Mouse (Mus musculus) neural tube, embryonic 15.5 days (tissue): ENCODE results near the gene Spats1. TPM values are rescaled to one million over a fixed set of nuclear protein-coding genes. Genes with fewer than 3 reads are reported as not detected.

Source experiments
- ATAC-seq: fragments of 200-750 bp; cut with Nextera tagmentation; 2 replicates; pipeline ENCODE4 v1.8.0; 2017; ENCODE audit warnings: mild to moderate bottlenecking, moderate TSS enrichment, moderate library complexity; ENCODE audit not compliant: low FRiP score
- H3K27ac ChIP-seq: fragments of 300-500 bp; sonication (generic); replicated peaks from 2 replicates; pipeline ENCODE4 v1.5.1; 2015; ENCODE audit warnings: mild to moderate bottlenecking, inconsistent platforms
- H3K27me3 ChIP-seq: fragments of 300-500 bp; sonication (generic); replicated peaks from 2 replicates; pipeline ENCODE4 v1.6.1; 2015; ENCODE audit warnings: inconsistent platforms
- H3K36me3 ChIP-seq: fragments of 300-500 bp; sonication (generic); 2 replicates; pipeline ENCODE4 v1.6.1; 2015; ENCODE audit warnings: inconsistent platforms
- H3K4me1 ChIP-seq: fragments of 300-500 bp; sonication (generic); 2 replicates; pipeline ENCODE4 v1.6.1; 2015; ENCODE audit warnings: inconsistent platforms
- H3K4me2 ChIP-seq: fragments of 300-500 bp; sonication (generic); 2 replicates; pipeline ENCODE4 v1.6.1; 2015; ENCODE audit warnings: inconsistent platforms, mild to moderate bottlenecking, moderate library complexity
- H3K4me3 ChIP-seq: fragments of 300-500 bp; sonication (generic); replicated peaks from 2 replicates; pipeline ENCODE4 v1.5.1; 2015; ENCODE audit warnings: mild to moderate bottlenecking, inconsistent platforms
- H3K9ac ChIP-seq: fragments of 300-500 bp; sonication (generic); replicated peaks from 2 replicates; pipeline ENCODE4 v1.6.1; 2015; ENCODE audit warnings: mild to moderate bottlenecking, inconsistent platforms
- H3K9me3 ChIP-seq: fragments of 300-500 bp; sonication (generic); replicated peaks from 2 replicates; pipeline ENCODE4 v1.6.1; 2016; ENCODE audit warnings: inconsistent platforms
- whole genome bisulfite sequencing: fragments of 180-500 bp; shearing (Covaris S2); methylation state at CpG from one replicate; pipeline ENCODE4 v1.1.7; 2015; ENCODE audit warnings: mixed read lengths; 5-methylcytosine and 5-hydroxymethylcytosine counted together
- polyA plus RNA-seq: library from polyadenylated mRNA; unstranded; fragments of >200 nt; fragmentation: Nextera tagmentation; extraction: Ambion mirVana; gene quantifications from 2 replicates; pipeline ENCODE4 v1.2.1, GENCODE M21; 2015

Spats1 gene
- polyA plus RNA-seq: 2.1 and 2.9 TPM in 2 replicates

DNA sequence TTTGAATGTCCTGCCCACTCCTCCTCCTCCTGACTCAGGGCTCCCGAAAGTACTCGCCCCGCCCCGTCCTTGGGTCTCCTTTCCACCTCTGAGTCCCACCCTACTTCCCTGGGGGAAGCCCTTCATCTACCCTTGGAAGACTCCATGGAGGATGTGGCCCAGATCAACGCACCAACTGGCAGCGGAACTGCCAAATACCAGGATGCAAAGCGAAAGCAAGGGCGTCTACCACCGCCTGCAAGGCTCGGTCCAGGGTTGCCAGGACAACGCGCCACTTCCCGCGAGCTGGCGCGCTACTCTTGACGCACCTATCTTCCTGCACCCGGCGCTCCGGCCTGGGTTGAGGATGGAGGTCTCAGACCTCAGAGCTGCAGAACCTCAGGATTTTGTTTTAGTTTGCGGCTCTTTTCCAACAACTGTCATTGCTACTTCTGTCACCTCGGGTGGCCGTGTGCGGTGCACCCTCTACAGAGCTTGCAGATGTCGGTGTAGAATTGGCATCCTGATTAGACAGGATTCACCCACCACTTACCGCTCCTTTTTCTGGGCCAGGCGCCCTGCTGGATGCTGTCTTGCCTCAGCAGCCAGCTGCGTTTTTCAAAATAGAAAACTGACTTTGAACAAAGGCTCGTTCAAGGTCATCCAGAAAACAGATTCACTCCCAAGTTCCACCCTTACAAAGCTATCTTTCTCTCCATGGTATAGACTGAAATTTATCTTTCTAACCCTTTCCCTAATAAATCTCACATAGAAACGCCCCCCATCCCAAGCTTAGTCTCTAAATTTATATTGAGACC, at the start of gene Spats1:
TSS of gene Spats1 (minus strand) at position 747 of the 797 bp plus-strand sequence.
- Histone ChIP-seq H3K9me3 (no peaks in the 10 kb centered on the region), H3K27me3 (0 out of 2 replicates have a peak, but pooled peaks cover 2% of the 10 kb centered on the region), H3K27ac (peak within 1 kb of the TSS; percentile 71), H3K9ac (peak within 1 kb of the TSS; percentile 42), H3K36me3 (no peaks in the 10 kb centered on the region), H3K4me1 (peaks cover 10% of the 10 kb centered on the region; the same call in 1 of the 2 replicates), H3K4me2 (peak within 1 kb of the TSS; percentile 65), H3K4me3 (peak within 1 kb of the TSS; percentile 42)
- peak; percentile 86 for ATAC-seq
- WGBS: 4% methylated on average over 30 of the region's 30 CpGs

DNA sequence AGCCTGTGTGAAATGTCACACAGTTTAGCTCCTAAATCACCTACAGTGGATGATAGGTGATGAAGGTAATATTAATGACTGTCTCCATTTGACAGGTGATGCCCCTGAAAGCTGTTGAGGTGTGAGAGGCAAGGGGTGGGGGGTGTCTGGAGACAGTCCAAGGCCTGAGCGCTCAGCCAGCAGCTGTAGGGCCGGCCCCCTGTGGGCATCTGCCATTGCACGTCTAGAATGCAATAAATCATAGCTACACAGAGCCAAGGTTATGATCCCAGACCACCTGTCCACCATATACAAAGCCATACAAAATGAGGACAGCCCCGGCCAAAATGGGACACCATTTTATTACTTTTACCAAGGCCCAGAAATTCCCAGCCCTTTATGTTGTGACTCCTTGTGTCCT, 49.7 kb upstream of the Spats1 start:
- Histone ChIP-seq H3K9me3 (no peaks in the 10 kb centered on the region), H3K4me1 (peaks cover 15% of the 10 kb centered on the region), H3K4me3 (no peak overlapping the region), H3K27ac (no peak overlapping the region), H3K9ac (no peak overlapping the region), H3K27me3 (peaks cover 21% of the 10 kb centered on the region), H3K4me2 (no peak overlapping the region), H3K36me3 (peaks cover 8% of the 10 kb centered on the region)
- WGBS: 39% methylated on average over 4 of the region's 4 CpGs
- no peak for ATAC-seq

DNA sequence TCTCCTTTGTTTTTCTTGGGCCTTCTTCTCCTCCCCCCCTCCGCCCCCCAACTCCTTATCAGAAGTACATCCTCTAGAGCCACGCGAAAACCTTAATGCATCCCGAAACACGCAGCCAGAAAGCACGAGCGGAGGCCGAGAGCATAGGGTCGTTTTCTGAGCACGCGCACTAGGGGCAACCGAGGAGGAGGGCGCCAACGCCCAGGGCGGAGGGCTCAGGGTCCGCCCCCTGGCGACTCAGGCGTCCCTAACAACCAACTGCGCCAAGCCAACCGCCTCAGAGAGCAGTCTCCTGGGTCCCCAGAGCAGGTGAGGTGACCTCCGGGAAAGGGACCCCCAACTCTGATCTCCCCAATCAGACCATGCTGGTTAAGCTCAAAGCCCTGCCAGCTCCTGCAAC, 48.0 kb upstream of the Spats1 start, which contains the start of gene Tcte1:
TSS of gene Tcte1 (plus strand) at position 172 of the 400 bp plus-strand sequence.
- H3K27me3 ChIP-seq: peaks cover 12% of the 10 kb centered on the region
- no peak within 1 kb of the TSS for H3K27ac ChIP-seq
- under 1% methylated on average over 21 of the region's 21 CpGs for WGBS
- peak; percentile 87 for ATAC-seq
- H3K36me3 ChIP-seq: peaks cover 15% of the 10 kb centered on the region
- H3K9ac ChIP-seq: peak within 1 kb of the TSS; percentile 44
- peaks cover 15% of the 10 kb centered on the region for H3K4me1 ChIP-seq
- H3K9me3 ChIP-seq: no peaks in the 10 kb centered on the region
- H3K4me2 ChIP-seq: peak within 1 kb of the TSS; percentile 71
- peak within 1 kb of the TSS; percentile 38 for H3K4me3 ChIP-seq

DNA sequence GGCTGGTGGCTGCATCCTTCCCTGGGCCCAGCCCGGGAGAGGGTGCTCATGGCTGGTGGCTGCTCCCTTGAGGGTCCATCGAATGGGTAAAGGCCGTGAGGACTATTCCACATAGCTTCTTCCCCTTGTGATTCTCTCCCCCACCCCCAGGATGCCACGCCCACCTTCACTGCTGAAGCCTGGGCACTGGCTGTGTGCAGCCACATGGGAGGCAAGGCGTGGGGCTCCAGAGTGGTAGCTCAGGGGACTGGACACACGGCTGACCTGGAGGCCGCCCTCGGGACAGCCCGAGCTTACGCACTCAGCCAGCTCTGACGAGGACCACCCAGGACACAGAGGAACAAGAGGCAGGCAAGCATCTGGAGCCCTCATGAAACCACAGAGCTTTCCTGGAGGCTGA, 44.9 kb upstream of the Spats1 start:
- Histone ChIP-seq H3K9ac (no peak overlapping the region), H3K36me3 (peaks cover 19% of the 10 kb centered on the region), H3K4me3 (no peak overlapping the region), H3K4me2 (no peak overlapping the region), H3K4me1 (peaks cover 18% of the 10 kb centered on the region), H3K27me3 (peaks cover 3% of the 10 kb centered on the region; the same call in 1 of the 2 replicates), H3K27ac (no peak overlapping the region), H3K9me3 (no peaks in the 10 kb centered on the region)
- WGBS: 82% methylated on average over 11 of the region's 11 CpGs
- ATAC-seq: no peak

DNA sequence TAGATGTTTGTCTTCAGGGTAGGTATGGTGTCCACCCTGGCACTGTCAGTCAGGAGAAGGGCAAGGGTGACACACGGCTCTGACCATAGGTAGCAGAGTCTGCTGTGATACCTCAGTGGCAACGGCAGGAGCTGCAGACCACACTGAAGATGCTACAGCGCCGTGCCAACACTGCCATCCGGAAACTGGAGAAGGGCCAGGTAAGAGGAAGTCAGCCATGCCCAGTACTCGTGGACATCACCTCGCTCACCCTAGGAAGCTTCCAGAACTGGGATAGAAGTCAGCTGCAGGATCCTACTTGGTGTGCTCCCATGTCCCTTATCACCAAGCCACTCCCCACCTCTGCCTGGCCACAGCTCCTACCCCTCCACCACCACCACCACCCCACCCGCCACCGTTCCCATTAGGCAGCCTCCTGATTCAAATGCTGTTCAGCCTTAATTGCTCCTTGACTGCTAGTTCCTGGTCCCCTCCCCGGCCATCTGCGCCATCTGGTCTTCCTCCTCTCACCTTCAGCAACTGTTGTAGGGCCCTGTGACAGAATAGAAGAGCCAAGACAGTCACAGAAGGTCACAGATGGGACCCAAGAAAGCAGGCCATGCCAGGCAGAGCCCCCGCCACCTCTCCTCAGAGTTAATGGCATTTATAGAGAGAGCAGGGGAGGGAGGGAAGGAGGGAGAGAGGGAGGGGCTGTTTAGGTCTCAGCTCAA, 43.7 kb upstream of the Spats1 start:
- no peak overlapping the region for H3K4me2 ChIP-seq
- no peak for ATAC-seq
- H3K27ac ChIP-seq: no peak overlapping the region
- H3K27me3 ChIP-seq: no peaks in the 10 kb centered on the region
- 78% methylated on average over 12 of the region's 12 CpGs for WGBS
- H3K9ac ChIP-seq: no peak overlapping the region
- H3K4me1 ChIP-seq: peaks cover 18% of the 10 kb centered on the region
- H3K4me3 ChIP-seq: no peak overlapping the region
- H3K9me3 ChIP-seq: no peaks in the 10 kb centered on the region
- peaks cover 19% of the 10 kb centered on the region for H3K36me3 ChIP-seq

DNA sequence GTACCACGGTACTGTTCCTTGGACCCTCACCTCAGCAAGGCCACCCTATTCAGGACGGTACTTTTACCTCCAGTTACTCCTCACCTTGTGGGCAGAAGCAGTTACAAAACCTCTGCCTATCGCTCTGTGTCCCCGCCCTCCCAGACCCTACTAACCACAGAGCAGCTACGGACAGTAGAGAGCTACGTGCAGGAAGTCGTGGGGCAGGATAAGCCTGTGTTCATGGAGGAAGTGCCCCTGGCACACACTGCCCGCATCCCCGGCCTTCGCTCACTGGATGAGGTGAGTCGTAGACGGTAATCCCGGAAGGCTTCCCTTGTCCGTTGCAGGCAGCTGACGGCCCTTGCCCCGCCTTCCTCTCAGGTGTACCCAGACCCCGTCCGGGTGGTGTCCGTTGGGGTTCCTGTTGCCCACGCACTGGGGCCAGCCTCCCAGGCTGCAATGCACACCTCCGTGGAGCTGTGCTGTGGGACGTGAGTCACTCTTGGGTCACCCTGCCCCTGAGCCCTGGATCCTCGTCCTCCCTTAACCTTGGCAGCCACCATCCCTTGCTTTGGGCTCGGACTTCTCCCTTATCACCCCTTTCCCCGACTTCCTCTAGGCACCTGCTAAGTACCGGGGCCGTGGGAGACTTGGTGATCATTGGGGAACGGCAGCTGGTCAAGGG, 42.5 kb upstream of the Spats1 start:
- no peak for ATAC-seq
- WGBS: 92% methylated on average over 28 of the region's 28 CpGs
- H3K9ac ChIP-seq: no peak overlapping the region
- no peaks in the 10 kb centered on the region for H3K27me3 ChIP-seq
- H3K4me1 ChIP-seq: peaks cover 7% of the 10 kb centered on the region
- no peak overlapping the region for H3K4me3 ChIP-seq
- no peaks in the 10 kb centered on the region for H3K9me3 ChIP-seq
- H3K27ac ChIP-seq: no peak overlapping the region
- no peak overlapping the region for H3K4me2 ChIP-seq
- H3K36me3 ChIP-seq: peaks cover 19% of the 10 kb centered on the region

DNA sequence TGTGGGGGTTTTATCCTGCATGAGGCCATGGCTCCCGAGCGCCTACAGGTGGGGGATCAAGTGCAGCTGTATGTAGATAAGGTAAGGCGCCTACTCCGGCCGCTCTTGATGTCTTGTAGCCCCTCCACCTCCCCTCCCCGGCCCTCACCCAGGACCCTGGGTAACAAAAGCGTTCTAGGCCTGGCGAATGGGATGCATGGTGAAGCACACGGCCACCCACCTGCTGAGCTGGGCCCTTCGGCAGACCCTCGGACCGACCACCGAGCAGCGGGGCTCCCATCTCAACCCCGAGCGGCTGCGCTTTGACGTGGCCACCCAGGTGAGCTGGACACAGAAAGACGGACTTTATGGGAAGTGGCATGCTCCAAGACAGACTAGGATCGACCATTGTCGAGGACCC, 41.9 kb upstream of the Spats1 start:
- WGBS: 93% methylated on average over 21 of the region's 21 CpGs
- Histone ChIP-seq H3K27ac (no peak overlapping the region), H3K4me3 (no peak overlapping the region), H3K27me3 (no peaks in the 10 kb centered on the region), H3K9me3 (no peaks in the 10 kb centered on the region), H3K9ac (no peak overlapping the region), H3K4me2 (no peak overlapping the region), H3K36me3 (peaks cover 19% of the 10 kb centered on the region), H3K4me1 (peaks cover 3% of the 10 kb centered on the region)
- no peak for ATAC-seq

DNA sequence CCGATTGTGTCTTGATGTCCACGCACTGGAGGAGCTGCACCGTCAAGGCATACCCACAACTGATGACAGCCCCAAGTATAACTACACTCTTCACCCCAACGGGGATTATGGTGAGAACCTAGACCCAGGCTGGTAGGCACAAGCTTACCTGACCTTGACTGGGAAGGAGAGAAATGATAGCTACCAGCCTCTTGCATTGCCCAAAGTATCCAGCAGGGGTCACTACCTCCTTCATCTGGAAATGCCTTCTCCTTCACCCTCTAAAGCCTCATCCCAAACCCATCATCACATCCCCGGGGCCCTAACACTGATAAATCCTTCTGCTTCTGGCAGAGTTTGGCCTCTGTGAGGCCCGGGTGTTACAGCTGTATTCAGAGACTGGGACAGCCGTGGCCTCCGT, 41.3 kb upstream of the Spats1 start:
- Histone ChIP-seq H3K4me2 (no peak overlapping the region), H3K9ac (no peak overlapping the region), H3K9me3 (no peaks in the 10 kb centered on the region), H3K4me1 (peaks cover 3% of the 10 kb centered on the region), H3K27ac (no peak overlapping the region), H3K27me3 (no peaks in the 10 kb centered on the region), H3K4me3 (no peak overlapping the region), H3K36me3 (peaks cover 23% of the 10 kb centered on the region)
- WGBS: 52% methylated on average over 8 of the region's 8 CpGs
- ATAC-seq: peak; percentile 40

DNA sequence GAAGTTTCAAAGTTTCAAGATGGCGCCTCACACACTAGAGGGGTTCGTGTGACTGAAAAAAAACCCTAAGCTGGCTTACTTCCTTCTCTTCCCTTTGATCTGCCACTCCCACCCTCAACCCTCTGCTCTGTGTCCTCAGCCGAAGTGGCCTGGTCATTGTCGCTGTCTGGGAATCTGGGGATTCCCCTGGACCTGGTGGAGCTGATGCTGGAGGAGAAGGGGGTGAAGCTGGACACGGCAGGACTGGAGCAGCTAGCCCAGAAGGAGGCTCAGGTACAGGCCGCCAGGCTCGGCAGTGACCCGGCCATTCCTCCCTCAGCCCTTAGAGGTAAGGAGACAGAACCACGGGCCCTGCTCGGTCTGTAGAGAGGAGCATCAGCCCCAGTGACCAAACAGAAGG, 40.6 kb upstream of the Spats1 start:
- 83% methylated on average over 10 of the region's 10 CpGs for WGBS
- H3K36me3 ChIP-seq: peaks cover 28% of the 10 kb centered on the region
- ATAC-seq: no peak

DNA sequence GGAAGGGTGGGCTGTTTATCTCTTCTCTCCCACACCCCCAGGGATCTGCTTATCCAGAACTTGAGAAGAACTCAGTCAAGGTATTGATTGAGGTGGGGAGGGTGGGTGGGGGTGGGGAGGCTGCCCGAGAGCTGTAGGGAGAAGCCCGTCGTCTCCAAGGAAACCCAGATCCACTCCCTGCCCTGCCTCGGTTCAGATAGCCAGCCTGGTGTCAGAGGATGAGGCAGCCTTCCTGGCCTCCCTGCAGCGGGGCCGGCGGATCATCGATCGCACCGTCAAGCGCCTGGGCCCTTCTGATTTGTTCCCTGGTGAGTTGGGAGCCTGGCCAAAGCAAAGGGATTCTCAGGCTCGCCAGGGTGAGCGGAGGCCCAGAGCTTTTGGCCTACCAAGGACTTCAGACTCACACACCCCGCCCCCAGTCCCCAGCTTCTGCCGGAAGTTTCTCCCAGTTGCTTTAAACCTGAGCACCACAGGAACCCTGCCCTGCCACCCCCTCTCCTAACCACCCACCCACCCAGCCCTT, 40.0 kb upstream of the Spats1 start:
- Histone ChIP-seq H3K36me3 (peaks cover 27% of the 10 kb centered on the region), H3K27me3 (no peaks in the 10 kb centered on the region), H3K27ac (no peak overlapping the region), H3K4me3 (no peak overlapping the region), H3K4me2 (no peak overlapping the region), H3K4me1 (peaks cover 3% of the 10 kb centered on the region), H3K9ac (no peak overlapping the region), H3K9me3 (no peaks in the 10 kb centered on the region)
- no peak for ATAC-seq
- whole genome bisulfite sequencing: 65% methylated on average over 15 of the region's 15 CpGs

More for the DNA sequence above, 40.6 kb upstream of the Spats1 start:
- H3K4me3 ChIP-seq: no peak overlapping the region
- H3K4me2 ChIP-seq: no peak overlapping the region
- H3K4me1 ChIP-seq: peaks cover 3% of the 10 kb centered on the region
- no peaks in the 10 kb centered on the region for H3K27me3 ChIP-seq
- no peak overlapping the region for H3K27ac ChIP-seq
- no peak overlapping the region for H3K9ac ChIP-seq
- no peaks in the 10 kb centered on the region for H3K9me3 ChIP-seq

DNA sequence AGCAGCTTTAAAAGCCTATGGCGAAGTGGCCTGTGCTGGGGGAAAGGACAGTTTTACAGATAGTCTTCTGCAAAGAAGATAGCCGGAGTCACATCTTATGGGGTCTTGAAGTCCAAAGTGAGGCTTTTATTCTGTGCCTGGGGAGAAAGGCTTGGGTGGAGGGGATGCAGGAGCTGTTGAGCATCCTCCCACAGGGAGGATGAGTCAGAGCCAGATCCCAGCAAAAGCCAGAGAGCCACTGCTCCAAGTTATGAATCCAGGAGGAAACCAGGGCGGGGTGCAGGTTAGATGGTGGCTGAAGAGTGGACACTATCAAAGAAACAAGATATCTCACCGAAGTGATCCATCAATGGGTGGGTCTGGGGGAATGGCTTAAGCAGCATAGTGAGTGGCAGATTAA, 36.5 kb upstream of the Spats1 start:
- 94% methylated on average over 4 of the region's 4 CpGs for WGBS
- H3K9ac ChIP-seq: no peak overlapping the region

More for the DNA sequence above, 36.5 kb upstream of the Spats1 start:
- no peaks in the 10 kb centered on the region for H3K9me3 ChIP-seq
- H3K4me3 ChIP-seq: no peak overlapping the region
- no peaks in the 10 kb centered on the region for H3K27me3 ChIP-seq
- no peak for ATAC-seq
- H3K4me2 ChIP-seq: no peak overlapping the region
- H3K36me3 ChIP-seq: peaks cover 29% of the 10 kb centered on the region
- peaks cover 14% of the 10 kb centered on the region for H3K4me1 ChIP-seq
- H3K27ac ChIP-seq: no peak overlapping the region
